Mouse (Mus musculus): ENCODE data around the gene Nek8.
"Not testable (repeated sequence)": the region's sequence is repeated elsewhere in the genome, so short reads cannot be mapped to it uniquely, and the experiment has no call there.

Nek8 gene

GRCm38 (mm10) chr11:78176402-78176862 lies at the start of gene Nek8, which contains the start of gene Tlcd1:
Nek8 (minus strand) TSS chr11:78176675.
Tlcd1 (plus strand) TSS chr11:78176711.
- peak; percentile 96 to 97 for DNase-seq

GRCm38 (mm10) chr11:78223586-78223985 lies 47.1 kb upstream of the Nek8 start:
- DNase-seq, result no peak

GRCm38 (mm10) chr11:78215709-78216317 lies 39.3 kb upstream of the Nek8 start:
- DNase-seq, result no peak

GRCm38 (mm10) chr11:78213086-78213817 lies 36.8 kb upstream of the Nek8 start:
- DNase-seq, result no peak

- DNase-seq, result no peak
Observed at GRCm38 (mm10) chr11:78211513-78211912, 35.0 kb upstream of the Nek8 start.

GRCm38 (mm10) chr11:78210615-78211014 lies 34.1 kb upstream of the Nek8 start:
- DNase-seq, result no peak

- no peak for DNase-seq
Observed at GRCm38 (mm10) chr11:78209886-78210285, 33.4 kb upstream of the Nek8 start.

GRCm38 (mm10) chr11:78207190-78207589 lies 30.7 kb upstream of the Nek8 start:
- DNase-seq, result no peak

- DNase-seq, result no peak
Observed at GRCm38 (mm10) chr11:78205361-78206206, 29.1 kb upstream of the Nek8 start.

GRCm38 (mm10) chr11:78204287-78204686 lies 27.8 kb upstream of the Nek8 start:
- no peak for DNase-seq

- DNase-seq, result no peak
Observed at GRCm38 (mm10) chr11:78202372-78202771, 25.9 kb upstream of the Nek8 start.

- no peak for DNase-seq
Observed at GRCm38 (mm10) chr11:78195101-78195863, 18.8 kb upstream of the Nek8 start.

- DNase-seq, result peak; percentile 87 to 88
Observed at GRCm38 (mm10) chr11:78194411-78195100, 18.1 kb upstream of the Nek8 start.

GRCm38 (mm10) chr11:78193113-78193512 lies 16.6 kb upstream of the Nek8 start, which contains the start of gene Proca1:
Proca1 (plus strand) TSS chr11:78193392.
- DNase-seq, result no peak

- peak; percentile 85 to 89 for DNase-seq
Observed at GRCm38 (mm10) chr11:78190041-78190440, 13.6 kb upstream of the Nek8 start.

- peak; percentile 72 to 91 for DNase-seq
Observed at GRCm38 (mm10) chr11:78189234-78190040, 13.0 kb upstream of the Nek8 start.

GRCm38 (mm10) chr11:78188331-78189233 lies 12.1 kb upstream of the Nek8 start, which contains the start of gene Rab34:
Rab34 (plus strand) TSS chr11:78188430.
- peak; percentile 76 to 92 for DNase-seq

GRCm38 (mm10) chr11:78184702-78185101 lies 8.2 kb upstream of the Nek8 start:
- DNase-seq, result not testable (repeated sequence)

- DNase-seq, result peak in 1 of 2 experiments; percentile 44
Observed at GRCm38 (mm10) chr11:78183884-78184514, 7.5 kb upstream of the Nek8 start.

Data from kidney, postnatal 25 days (tissue).